Mouse (Mus musculus): ENCODE results near the gene Mast4.

The Mast4 gene

DNA sequence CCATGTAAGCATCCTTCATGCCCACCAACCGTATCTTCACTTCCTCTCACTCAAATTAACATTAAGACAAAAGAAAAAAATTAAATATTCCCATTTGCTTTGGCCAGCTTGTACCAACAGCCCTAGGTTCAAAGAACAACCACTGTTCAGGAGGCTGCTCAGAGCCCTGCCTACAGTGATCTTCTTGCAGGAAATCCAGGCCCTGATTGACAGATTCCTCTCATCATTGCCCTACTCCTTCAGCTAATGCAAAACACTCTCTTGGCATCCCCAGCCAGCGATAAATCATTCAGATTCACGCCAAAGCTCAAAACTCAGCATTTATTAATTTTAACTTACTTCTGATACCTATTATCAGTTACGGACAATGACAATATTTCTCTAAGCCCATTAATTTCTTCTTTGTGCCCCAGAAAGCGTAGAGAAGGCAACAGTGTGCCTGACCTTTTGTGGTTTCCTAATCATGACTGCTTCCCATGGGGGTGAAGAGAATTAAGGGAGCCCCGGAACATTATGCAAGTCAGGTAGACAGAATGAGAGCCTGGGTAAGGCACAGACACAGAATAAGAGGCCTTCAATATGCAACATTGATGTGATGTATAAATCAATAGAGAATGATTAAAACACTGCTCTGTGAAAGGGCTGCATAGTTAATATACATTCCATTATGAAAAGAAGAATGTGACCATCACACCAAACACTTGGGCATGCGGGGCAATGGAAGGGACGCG lies 135.9 kb downstream of the Mast4 start:
- CTCF ChIA-PET = no interaction called here

DNA sequence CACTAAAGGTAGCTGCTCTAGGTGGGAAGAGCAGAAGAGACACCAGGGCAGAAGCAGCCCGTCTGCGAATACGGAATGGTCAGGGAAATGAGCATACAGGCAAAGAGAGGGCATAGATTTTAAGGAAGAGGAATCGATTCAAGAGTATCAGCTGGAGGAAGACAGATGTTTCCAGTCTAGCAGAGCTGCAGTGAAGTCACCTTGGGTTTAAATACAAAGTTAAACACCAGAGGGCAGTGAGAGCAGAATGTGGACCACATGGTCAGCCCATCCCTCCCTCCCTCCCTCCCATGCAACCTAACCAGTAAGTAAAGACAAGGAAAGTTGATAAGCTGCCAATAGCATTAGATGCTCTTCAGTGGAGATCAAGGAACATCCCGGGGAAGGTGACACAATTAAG lies 138.0 kb downstream of the Mast4 start:
- CTCF ChIA-PET = no interaction called here

DNA sequence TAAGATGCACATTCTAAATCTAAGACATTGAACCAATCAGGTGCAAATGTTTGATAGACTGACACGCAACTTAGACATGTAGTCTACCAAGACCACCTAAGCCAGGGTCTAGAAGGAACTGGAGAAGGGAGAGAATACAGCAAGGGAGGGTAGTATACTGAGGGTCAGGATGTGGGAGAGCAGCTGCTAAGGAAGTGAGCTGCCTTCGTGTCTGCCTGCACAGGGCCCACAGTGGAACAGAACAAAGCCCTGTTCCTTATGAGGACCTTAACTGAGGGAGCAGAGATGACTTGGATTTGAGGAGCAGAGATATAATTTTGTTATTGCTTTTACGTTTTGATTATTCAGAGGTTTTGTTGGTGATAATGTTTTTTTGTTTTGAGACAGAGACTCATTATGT lies 138.4 kb downstream of the Mast4 start:
- CTCF ChIA-PET = no interaction called here

DNA sequence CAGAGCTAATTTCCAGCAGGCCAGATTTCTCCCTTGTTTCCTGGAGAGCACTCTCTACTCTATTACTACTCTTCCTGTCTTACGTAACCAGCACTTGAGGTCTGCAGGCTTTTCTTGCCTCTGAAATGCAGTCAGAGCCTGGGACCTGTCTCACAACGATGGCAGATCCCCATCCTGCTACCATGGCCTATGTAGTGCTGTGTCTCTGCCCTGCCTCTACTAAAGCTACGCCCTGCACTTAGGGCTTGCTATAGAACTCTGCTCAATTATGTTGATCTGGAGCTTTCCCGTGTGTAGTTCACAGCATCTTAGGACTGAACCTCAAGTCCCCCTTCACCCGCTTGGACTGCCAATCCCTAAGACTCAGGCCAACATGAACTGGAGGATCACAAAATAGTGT lies 150.7 kb downstream of the Mast4 start:
- CTCF ChIA-PET = no interaction called here

DNA sequence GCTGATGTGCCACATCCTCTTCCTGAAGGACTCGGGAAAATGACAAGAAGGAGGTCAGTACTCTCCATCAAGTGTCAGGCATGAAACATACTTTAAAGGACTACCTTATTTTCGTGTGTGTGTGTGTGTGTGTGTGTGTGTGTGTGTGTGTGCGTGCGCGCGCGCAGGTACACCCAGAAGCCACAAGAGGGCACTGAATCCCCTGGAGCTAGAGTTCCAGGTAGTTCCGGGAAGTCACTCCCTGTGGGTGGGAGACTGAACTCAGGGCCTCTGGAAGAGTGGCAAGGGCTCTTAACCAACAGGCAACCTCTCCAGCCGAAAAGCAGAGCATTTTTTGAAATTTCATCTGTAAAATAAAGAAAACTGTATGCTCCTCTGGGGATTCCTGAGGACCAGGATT lies 152.5 kb downstream of the Mast4 start:
- CTCF ChIA-PET = no interaction called here

DNA sequence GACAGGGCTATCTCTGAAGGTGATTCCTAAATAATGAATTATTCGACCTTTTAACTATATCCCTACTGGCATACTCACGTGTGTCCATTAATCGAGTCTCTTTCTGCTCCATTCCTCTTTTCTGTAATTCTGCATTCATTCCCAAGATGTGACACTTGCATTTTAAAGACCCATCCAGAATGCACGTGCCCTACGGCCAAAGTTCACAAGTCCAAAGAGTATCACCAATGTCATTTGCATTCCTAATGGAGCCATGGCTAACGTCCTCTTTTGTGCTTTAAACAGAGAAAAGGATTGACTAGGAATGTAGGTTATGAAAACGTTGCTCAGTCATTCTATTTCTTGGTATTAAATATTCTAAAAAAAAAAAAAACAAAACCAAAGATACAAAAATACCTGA lies 157.4 kb downstream of the Mast4 start:
- CTCF ChIA-PET = no interaction called here

DNA sequence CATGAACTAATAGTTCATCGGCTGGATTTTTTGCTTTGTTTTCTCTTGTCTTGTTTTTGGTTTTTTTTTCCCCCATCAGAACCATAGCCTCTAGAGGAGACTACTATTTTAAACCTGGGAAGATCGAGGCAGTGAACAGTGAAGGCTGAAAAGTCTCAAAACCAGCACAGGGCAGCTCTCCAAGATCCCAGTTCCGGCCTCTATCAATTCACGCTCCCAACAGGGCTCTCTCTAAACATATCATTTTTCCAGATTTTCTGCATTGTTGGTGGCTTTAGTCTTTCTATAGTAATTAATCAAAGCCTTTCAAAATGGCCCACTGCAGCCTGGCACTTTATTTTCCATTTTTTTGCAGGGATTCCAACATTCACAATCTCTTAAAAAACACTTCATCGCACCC lies 159.9 kb downstream of the Mast4 start:
- CTCF ChIA-PET = no interaction called here

DNA sequence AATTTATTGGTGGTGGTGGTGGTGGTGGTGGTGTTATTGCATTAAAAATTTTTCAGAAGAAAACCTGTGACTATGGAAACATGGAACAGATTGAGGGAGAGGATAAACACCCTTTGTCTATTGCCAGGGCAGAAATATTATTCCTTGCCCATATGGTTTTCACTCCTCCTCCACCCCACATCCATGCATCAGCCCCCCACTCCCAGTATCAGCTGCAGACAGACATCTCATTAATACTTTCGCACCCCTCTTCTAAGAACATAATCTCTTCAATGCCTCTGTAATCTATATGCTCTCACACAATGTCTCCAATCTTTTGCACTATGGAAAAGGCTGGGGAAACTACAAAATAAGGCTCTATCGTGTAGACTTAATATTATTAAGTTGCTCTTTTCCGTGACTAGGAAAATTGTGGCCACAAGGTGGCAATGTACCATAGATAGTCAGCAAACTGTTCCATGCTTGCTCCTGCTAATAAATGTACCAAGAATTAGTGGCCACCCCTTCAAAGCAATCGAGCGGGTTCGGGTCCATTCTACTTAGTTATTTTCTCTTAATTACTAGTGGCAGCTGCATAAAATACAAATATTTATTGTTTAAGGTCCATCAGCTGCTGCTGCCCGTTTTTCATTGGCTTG lies 160.6 kb downstream of the Mast4 start:
- CTCF ChIA-PET = interaction anchor here (0.7 kb wide), 1 partner anchor 915 kb away, joined by 3 read pairs; no protein-coding TSS in a partner anchor

DNA sequence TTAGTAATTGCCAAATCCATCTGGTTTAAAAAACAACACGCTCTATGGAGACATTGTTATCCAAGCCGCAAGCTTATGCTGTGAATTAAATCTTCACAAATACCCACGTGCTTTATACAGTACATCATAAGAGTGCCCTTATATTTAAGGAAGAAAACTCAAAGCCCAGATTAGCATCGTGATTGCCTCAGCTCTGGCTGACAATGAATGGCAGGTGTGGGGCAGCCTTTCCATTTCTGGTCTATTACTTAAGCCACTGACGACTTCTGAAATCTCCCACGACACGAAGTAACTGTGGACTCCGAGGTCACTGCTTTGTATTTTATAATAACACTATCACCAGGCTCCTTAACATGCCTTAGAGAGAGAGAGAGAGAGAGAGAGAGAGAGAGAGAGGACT lies 182.4 kb downstream of the Mast4 start:
- CTCF ChIA-PET = no interaction called here

DNA sequence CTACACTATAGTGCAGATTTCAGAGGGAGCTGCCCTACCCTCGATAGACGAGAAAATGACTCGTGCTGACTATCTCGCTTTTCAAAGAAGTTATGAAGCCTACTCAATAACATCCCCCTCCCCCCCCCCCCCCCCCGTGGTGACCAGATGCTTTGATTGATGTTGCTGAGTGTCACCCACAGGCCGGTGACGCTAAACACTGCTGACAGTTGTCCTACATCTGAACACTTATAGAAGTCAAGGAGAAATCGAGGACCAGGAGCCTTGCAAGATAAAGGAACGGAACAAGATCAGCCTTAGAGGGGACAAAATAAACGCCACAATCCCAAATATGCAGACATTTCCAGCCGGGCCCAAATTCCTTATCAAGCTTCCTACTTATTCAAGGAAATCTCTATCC lies 183.1 kb downstream of the Mast4 start:
- CTCF ChIA-PET = interaction anchor here (0.7 kb wide), 1 partner anchor 8 kb away, joined by 13 read pairs; no protein-coding TSS in a partner anchor

DNA sequence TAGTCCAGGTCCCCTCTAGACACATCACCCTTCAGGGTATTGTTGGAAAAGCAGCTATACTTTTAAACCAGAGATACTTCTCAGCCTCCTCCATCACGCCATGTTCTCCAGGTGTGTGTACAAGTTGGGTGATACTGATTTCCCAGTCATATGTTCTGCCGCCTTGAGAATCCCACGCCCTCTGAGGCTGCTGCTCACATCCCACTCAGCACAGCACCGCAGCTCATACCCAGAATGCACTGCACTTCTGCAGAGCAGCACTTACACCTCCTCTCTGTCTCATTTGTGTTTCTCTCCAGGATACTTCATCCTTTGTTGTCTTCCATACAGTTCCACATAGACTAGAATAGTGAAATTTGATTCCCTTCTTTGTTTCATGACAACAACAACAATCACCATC lies 183.6 kb downstream of the Mast4 start:
- CTCF ChIA-PET = interaction anchor here (0.7 kb wide), 1 partner anchor 7 kb away, joined by 13 read pairs; no protein-coding TSS in a partner anchor

DNA sequence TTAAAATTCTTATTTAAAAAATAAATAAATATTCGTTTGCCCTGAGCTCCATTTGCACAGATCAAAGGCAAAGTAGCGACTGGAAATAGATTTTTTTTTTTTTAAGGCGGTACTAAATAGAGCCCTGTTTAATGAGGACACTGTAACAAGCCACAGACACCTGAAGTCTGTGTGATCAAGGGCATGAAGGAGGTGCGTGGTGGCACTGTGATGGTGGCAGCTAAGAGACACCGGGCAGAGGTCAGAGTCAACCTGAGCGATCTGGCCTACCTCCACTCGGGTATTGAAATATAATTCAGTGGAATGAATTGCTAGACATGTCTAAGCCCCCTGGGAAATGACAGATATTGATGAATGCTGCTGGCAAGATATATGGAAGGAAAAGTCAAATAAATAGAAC lies 184.9 kb downstream of the Mast4 start:
- CTCF ChIA-PET = interaction anchor here (0.6 kb wide), 1 partner anchor 995 kb away, joined by 21 read pairs; no protein-coding TSS in a partner anchor

DNA sequence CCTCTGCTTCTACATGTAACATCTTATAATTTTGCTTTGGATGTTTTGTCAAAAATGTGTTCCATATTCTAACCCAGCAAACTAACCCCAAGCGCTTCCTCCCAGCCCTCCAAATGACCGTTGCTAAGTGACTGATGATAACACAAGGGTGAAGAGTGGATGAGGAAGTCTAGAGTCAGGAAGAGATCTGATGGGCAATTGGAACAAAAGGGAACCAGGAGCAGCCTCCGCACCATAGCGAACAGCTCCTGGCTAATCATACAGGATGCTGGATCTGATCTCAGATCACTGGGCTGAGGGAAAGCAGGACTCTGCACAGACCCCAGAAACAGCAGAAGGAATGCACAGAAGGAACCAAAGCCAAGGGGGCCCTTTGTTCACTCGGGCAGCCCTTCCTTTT lies 190.0 kb downstream of the Mast4 start:
- CTCF ChIA-PET = no interaction called here

DNA sequence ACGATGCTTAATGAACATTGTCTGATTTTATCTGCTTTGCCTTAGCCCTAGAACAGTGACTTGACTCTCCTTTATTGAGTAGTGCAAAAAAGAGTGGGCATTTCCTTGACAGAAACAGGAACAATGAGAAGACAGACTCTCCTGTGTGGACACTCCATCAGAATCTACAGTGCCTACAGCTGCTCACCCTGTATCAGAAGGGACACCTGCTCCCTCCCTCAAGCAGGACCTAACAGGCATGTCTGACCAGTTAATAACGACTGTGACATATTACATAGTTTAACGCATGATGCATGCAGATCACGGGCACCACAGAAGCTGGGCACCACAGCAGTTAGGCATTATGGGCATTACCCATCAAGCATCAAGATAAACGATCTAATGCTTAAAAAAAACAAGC lies 193.0 kb downstream of the Mast4 start:
- CTCF ChIA-PET = no interaction called here

DNA sequence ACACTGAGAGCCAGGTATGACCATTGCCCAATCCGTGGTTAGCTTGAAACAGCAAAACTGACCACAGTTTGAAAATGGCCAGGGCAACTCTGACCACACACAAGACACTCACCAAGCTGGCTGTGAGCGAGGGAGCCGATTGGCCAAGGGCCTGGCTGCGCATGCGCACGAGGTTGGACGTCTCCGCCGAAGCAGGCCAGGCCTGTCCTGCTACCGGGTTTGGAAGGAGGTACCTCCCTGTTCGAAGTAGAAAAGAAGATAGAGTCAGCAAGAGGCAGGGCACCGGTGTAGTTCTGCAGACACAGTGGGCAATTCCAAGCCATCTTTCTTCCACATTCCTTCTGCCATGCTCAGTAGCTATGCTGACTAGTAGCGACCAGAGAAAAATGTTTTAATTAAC lies 194.2 kb downstream of the Mast4 start:
- CTCF ChIA-PET = no interaction called here

DNA sequence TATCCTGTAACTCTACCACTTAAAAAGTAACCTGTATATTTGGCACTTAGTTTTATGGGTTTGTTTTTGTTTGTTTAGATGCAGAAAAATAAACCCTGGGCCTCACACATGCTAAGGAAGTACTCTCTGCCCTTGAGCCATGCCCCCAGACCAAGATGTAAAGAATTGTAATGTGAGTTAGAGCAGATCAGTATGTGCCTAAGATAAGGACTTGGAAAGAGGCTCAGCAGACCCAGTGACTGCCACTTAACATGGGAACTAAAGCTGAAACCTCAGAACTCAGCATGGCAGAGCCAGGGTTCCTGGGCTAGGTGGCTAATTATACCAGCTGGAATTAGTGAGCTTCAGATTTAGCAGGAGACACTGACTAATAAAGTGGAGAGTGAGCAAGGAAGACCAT lies 196.0 kb downstream of the Mast4 start:
- CTCF ChIA-PET = no interaction called here

DNA sequence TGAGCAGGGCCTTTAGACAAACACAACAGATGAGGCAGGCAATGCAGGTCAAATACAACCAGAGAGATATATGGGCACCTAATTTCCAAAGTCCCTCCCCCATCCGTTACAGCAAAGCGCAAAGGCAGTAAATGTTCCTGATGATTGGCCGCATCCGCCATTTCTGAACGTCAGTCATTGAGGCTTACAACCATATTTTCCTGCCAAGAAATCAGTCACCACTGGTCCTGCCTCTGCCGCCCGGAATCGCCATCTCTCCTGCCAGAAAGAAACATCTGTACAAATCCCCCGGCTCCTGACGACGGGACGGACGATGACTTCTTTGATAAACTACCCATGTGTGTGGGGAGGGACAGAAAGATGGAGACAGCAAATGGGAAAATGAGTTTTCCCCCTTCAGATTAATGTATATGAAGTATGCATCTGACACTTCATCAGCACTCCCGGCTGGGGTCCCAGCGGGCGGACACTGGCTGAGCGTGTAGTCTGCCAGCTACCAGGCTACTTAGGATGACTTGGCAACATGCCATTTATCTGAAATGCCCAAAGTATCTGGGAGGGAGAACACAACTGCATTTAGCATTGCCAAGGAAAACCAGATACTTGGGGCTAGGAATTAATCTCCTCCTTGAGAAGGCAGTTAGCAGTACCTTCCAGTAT lies 198.9 kb downstream of the Mast4 start:
- CTCF ChIA-PET = interaction anchor here (0.7 kb wide), 1 partner anchor 1703 kb away, joined by 4 read pairs; no protein-coding TSS in a partner anchor

DNA sequence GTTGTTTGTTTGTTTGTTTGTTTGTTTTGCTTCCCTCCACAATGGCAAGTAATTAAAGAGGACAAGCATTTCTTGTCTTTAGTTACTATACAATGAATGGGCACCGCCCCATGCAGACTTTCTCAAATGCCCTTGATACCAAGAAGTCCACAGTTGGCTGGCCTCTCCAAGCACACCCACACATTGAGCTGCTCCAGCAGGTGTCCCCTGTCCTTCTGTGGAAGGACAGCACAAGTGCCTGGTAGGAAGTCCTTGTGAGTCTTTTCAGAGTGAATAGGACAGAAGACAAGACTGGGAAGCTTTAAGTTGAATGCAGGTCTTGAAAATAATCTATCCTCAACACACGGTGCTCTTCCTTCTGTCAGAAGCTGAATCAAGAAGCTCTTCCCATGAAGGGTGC lies 202.5 kb downstream of the Mast4 start:
- CTCF ChIA-PET = no interaction called here

DNA sequence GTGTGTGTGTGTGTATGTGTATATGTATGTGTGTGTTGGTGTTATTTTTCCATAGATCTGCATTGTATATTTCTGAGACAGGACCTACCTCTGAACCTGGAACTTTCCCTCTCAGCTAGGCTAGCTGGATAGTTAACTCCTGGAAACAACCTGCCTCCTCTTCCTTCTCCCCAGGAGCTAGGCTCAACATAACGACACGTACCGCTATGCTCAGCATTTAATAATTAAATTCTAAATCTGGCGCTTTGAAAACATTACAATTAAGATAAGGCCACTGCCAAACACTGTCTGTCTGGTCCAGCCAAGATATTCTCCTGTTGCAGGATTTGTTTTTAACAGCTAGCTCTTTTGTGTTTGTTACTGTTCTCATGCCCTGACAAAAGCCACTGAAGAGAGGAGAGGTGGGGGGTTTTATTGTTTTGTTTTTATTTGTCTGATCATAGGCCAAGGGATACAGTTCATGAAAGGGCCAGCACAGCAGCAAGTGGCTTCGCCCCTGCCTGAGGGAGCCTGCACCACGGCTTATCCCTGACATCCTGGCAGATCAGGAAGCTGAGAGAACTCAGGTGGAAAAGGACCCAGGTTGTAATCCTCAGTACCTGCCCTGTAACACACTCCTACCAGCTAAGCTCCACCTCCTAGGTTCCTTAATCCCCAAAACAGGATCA lies 205.0 kb downstream of the Mast4 start:
- CTCF ChIA-PET = no interaction called here

DNA sequence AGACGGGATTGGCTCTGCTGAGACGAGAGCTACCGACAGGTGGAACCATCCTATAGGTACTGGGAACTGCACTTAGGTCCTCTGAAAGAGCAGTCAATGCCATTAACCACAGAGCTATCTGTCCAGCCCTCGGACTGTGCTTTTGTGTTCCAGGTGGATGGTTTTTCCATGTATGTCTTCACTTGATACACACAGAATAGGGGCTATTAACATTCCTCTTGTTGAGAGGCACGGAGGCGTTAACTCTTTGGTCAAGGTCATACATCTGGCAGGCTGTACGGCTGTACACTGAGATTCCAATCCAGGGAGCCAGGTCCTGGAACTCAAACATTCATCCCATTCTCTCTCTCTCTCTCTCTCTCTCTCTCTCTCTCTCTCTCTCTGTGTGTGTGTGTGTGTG lies 205.6 kb downstream of the Mast4 start:
- CTCF ChIA-PET = no interaction called here

DNA sequence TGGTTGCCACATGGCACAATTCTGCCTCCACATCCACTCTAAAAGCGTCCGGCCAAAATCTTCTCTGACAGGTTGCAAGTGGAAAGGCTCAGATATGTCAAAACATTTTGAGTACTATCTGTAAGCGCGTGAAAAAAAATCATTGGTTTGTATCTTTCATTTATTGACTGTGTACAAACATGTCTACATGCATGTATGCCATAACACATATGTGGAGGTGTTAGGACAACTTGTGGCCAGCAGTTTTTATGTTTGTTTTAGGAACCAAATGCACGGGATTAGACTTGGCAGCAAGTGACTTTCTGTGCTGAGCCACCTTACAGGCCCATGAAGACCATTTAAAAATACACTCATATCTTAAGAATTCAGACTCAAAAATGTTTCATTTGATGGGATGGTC lies 206.7 kb downstream of the Mast4 start:
- CTCF ChIA-PET = no interaction called here

DNA sequence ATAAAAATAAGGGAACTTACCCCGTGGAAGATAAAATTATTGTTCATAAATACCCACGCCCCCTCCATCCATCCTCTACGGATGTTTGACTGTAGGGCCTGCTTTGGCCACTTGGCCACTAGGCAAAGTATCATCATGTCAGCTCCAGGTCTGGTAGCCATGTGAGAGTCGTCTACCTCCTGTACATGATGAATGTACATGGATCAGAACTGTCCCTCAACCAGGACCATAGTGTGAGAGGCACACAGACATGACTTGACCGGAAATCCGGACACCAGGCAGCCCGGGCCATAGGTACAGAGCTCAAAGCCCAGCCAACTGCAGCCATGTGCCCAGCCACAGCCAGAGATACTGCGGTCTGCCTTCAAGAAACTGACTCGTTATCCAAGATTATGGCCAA lies 210.6 kb downstream of the Mast4 start:
- CTCF ChIA-PET = no interaction called here

All from spleen, embryonic (tissue).